Mouse (Mus musculus) embryonic fibroblast, embryonic 13.5 days (primary cell): ENCODE measurements around the gene Marcksl1. TPM values are rescaled to one million over a fixed set of nuclear protein-coding genes. Genes with fewer than 3 reads are reported as not detected.

Experiments used
- H3K27ac ChIP-seq: 2 replicates; pipeline ENCODE4 v1.5.1; 2012; ENCODE audit warnings: low read length, control low read depth, inconsistent platforms; ENCODE audit not compliant: insufficient read depth
- H3K4me1 ChIP-seq: 2 replicates; pipeline ENCODE4 v1.6.1; 2011; ENCODE audit warnings: low read length; ENCODE audit not compliant: control insufficient read depth, insufficient read depth
- H3K4me3 ChIP-seq: 2 replicates; pipeline ENCODE4 v1.5.1; 2011; ENCODE audit warnings: mild to moderate bottlenecking, control low read depth, low read length; ENCODE audit not compliant: insufficient read depth
- CTCF ChIP-seq: IDR thresholded peaks from 2 replicates; pipeline ENCODE4 v1.5.1; 2011; ENCODE audit warnings: mild to moderate bottlenecking, control low read depth, low read length, moderate library complexity, borderline replicate concordance; ENCODE audit not compliant: insufficient read depth
- POLR2A ChIP-seq: IDR thresholded peaks from 2 replicates; pipeline ENCODE4 v1.6.1; 2011; ENCODE audit warnings: low read depth, mild to moderate bottlenecking, control low read depth, low read length, moderate library complexity
- polyA plus RNA-seq: library from polyadenylated mRNA; stranded (reverse); fragments of >200 nt; gene quantifications from 2 replicates; pipeline ENCODE4 v1.2.4, GENCODE M21; 2011; ENCODE audit warnings: low read depth; ENCODE audit not compliant: missing spikeins, insufficient read length

The Marcksl1 gene
- polyA plus RNA-seq, 1 experiment: 157 TPM

GRCm38 (mm10) chr4:129508834-129509600 is 4.4 kb upstream of the Marcksl1 start:
- TF ChIP-seq CTCF (no peak), POLR2A (no peak)
- Histone ChIP-seq H3K4me1 (no peaks in the 10 kb centered on the region), H3K4me3 (no peak overlapping the region), H3K27ac (no peak overlapping the region)

- Histone ChIP-seq H3K4me3 (no peak overlapping the region), H3K4me1 (no peaks in the 10 kb centered on the region), H3K27ac (no peak overlapping the region)
- no peak for TF ChIP-seq POLR2A
- no peak for TF ChIP-seq CTCF
Measured at GRCm38 (mm10) chr4:129509650-129510049, 3.7 kb upstream of the Marcksl1 start.

GRCm38 (mm10) chr4:129510723-129511412 is 2.5 kb upstream of the Marcksl1 start:
- H3K27ac ChIP-seq: no peak overlapping the region
- TF ChIP-seq CTCF: no peak
- TF ChIP-seq POLR2A: no peak
- no peak overlapping the region for H3K4me3 ChIP-seq
- peaks cover 4% of the 10 kb centered on the region; the same call in 1 of the 2 replicates for H3K4me1 ChIP-seq

DNA sequence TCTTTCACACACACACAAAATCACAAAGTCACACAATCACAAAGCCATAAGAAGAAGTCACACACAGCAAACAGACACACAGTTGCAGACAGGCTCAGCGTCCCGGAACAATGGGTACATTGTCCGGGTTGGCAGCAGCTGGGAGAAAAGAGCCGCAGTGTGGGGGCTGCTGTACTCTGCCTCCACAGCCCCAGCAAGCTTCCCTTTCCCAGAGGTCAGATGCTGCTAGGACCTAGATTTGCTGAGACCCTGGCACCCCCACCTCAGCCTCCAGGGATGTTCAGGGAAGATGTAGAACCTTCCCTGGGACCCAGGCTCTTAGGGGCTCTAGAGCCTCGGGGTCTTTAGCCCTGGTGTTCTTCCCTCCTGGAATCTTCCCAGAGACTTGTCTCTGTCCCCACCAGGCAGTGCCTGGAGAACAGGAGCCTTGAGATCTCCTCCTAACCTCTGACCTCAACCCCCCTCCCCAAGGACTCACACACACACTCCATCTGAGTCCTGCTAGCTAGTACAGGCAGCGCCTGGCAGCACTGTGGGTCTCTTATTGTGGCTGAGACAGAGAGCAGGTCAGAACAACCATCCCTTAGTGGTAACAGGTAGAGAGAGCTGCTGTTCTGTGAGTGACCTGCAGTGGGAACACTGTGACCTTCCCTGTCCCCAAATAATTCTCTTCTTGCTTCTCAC is 1.8 kb upstream of the Marcksl1 start:
- TF ChIP-seq POLR2A: no peak
- no peak for TF ChIP-seq CTCF
- H3K4me3 ChIP-seq: no peak overlapping the region
- no peak overlapping the region for H3K27ac ChIP-seq
- peaks cover 4% of the 10 kb centered on the region; the same call in 1 of the 2 replicates for H3K4me1 ChIP-seq

DNA sequence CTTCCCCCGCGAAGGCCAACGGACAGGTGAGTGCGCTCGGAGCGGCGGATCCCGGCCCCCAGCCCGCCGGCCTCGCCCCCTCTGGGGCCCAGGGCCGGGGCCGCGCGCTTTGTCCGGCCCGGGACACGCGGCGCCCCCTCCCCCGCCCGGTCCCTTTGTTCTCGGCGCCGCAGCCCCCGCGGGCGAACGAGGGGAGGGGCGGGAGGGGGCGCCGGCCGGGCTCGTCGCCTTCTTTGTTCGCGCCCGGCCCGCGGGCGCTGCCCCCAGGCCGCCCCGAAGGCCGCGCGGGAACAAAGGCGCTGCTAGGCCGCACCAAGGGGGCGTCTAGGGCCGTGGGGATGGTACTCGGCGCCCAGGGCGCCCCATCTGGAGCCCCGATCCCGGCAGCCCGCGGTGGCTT is 510 bp downstream of the Marcksl1 start:
- H3K4me3 ChIP-seq: peak overlapping the region; percentile 68
- no peak overlapping the region for H3K27ac ChIP-seq
- TF ChIP-seq CTCF (no peak), POLR2A (no peak)
- H3K4me1 ChIP-seq: peaks cover 4% of the 10 kb centered on the region; the same call in 1 of the 2 replicates

DNA sequence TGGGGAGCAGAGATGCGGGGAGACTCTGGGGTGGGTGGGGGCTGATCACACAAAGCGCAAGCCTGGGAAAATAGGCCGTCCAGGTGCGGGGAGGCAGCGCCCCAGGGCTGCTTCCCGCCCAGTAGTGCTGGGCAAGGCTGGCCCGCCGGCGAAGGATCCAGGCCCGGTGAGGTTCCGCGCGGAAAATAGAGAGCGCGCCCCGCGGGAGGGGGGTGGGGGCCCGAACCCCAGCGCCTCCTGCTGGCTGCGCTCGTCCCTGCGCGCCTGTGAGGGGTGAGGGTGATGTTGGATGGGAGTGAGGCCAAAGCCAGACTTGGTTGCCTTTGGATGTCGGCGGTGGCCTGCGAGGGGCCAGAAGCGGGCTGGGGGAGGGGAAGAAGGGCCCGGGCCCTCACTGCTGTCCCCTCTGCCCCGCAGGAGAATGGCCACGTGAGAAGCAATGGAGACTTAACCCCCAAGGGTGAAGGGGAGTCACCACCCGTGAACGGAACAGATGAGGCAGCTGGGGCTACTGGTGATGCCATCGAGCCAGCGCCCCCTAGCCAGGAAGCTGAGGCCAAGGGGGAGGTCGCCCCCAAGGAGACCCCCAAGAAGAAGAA is 1.0 kb downstream of the Marcksl1 start:
- peak; percentile 79 for TF ChIP-seq CTCF
- no peak for TF ChIP-seq POLR2A
- Histone ChIP-seq H3K4me3 (peak overlapping the region; percentile 68), H3K4me1 (peaks cover 4% of the 10 kb centered on the region; the same call in 1 of the 2 replicates), H3K27ac (no peak overlapping the region)

- H3K4me3 ChIP-seq: no peak overlapping the region
- no peak overlapping the region for H3K27ac ChIP-seq
- TF ChIP-seq CTCF (no peak), POLR2A (no peak)
- peaks cover 4% of the 10 kb centered on the region; the same call in 1 of the 2 replicates for H3K4me1 ChIP-seq
Measured at GRCm38 (mm10) chr4:129516925-129517324, 3.5 kb downstream of the Marcksl1 start.

- TF ChIP-seq POLR2A (no peak), CTCF (no peak)
- no peak overlapping the region for H3K27ac ChIP-seq
- H3K4me1 ChIP-seq: peaks cover 4% of the 10 kb centered on the region; the same call in 1 of the 2 replicates
- H3K4me3 ChIP-seq: no peak overlapping the region
Measured at GRCm38 (mm10) chr4:129518519-129518918, 5.1 kb downstream of the Marcksl1 start.

DNA sequence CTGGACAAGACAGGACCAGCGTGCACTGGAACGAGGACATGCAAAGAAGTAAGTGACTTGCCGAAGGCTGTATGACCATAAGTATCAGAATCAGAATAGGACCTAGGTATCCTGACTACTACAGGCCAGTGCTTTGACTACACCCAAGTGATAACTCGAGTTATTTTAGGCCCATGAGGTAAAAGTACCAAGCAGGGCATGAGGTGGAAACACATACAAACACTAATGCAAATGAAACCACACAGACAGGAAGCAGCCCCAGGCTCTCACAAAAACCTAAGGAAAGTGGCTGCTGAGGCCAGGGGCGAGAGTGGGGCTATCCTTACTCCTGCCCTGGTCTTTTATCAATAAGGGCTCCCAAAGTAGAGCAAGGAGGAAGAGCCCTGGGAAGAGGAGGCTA is 12.0 kb downstream of the Marcksl1 start:
- TF ChIP-seq CTCF (no peak), POLR2A (no peak)
- Histone ChIP-seq H3K4me3 (no peak overlapping the region), H3K27ac (no peak overlapping the region), H3K4me1 (no peaks in the 10 kb centered on the region)
